Mouse (Mus musculus): ENCODE results near the gene Sh2d2a.
"Not testable (repeated sequence)": the region's sequence is repeated elsewhere in the genome, so short reads cannot be mapped to it uniquely, and the experiment has no call there.

The Sh2d2a gene

DNA sequence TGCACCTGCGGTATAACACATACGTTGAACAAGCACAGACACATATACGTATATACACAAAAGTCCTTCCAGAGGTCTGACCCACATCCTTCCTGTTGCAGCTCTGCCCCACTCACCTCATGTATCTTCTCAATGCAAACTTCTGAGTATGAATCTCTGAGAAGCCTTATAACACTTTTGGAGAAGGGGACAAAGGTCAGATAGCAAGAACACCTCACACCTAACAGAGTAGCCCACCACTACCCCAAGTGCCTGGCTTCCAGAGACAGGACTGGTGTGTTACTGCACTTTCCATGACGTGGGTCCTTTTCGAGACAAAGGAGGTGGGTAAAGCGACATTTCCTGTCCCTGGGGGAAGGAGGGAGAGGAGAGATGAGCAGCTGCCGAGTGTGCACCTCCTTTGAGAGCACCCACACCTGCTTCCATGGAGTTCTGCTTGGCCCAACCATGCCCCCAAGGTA, at the start of gene Sh2d2a:
Gene Sh2d2a, plus strand, starts transcription at position 106 of the 461 bp plus-strand sequence.
- in situ Hi-C loops (cut with MseI, MboI): no loop called here

DNA sequence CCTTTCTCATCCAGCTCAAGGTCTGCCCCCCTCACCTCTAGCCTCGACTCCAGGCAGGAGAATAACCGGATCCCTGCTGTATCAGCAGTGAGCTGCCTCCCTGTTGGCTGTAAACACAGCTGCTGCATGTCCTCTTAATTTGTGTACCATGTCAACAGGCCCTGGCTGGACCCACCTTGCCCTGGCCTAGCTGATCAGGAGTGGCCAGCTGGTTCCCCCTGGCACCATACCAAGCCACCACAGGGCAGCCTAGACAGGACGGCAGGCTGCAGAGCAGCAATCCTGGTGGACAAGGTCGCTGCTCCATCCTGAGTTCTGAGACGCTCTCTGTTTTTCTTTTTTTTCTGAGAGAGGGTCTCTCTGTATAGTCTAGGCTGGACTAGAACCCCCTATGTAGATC, 44.9 kb upstream of the Sh2d2a start:
- in situ Hi-C loops (cut with MseI, MboI): no loop called here

DNA sequence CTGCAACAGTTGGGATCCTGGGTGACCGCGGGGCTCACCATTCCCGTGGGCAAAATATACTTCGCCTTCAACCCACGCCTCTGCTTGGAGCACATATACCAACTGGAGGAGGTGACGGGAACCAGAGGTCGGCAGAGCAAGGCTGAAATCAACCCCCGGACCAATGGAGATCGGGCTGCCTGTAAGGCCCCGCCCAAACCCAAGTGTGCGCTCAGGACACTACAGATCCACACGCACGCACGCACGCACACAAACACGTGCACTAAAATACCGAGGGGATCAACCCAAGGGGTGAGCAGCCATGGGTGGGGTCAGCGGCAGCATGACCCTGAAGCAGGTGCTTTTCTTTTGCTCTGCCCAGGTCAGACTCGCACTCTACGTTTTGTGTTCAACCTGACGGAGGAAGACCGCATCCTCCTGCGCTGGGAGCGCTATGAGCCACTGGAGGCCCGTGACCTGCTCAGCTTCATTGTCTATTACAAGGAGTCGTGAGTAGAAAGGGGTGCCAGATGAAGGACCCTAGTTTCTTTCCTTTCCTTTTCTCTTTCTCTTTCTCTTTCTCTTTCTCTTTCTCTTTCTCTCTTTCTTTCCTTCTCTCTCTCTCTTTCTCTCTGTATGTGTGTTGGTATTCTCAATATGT, 42.4 kb upstream of the Sh2d2a start:
- in situ Hi-C loops (cut with MseI, MboI): no loop called here

DNA sequence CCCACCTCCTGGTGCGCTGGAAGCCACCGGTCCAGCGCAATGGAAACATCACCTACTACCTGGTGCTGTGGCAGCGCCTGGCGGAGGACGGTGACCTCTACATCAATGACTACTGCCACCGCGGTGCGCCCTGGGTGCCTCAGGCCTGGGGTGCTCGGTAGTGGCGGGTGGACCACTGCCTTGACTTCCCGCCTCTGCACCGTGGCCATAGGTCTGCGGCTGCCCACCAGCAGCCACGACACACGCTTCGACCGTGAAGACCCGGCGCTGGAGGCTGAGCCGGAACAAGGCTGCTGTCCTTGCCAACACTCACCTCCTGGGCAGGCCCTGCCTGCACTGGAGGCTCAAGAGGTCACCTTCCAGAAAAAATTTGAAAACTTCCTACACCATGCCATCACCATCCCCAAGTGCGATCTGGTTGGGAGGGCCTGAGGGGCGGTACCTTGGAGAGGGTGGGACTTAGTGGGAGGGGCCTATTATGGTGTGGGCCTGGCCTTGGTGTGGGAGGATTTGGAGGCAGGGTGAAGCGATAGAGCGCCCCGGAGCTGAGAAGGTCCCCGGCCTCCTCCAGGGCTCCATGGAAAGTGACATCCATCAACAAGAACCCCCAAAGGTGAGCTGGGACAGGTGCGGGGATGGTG, 37.1 kb upstream of the Sh2d2a start:
- in situ Hi-C loops (cut with MseI, MboI): no loop called here

DNA sequence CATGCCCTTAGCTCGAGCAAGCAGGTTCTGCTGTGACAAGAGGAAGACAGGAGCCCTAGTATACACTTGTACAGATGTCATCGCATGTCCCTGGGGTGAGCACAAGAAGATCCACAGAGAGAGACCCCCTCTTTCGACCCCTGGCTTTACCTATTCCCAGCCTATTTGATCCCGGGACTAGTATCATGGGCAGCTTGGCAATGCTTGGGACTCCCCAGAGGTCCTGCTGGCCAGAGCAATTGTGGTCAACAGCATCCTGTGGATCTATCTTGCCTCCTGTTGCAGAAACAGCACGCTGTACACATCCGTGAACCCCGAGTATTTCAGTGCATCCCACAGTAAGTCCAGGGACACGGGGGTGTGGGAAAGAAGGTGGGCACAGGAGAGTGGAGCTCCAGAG, 35.3 kb upstream of the Sh2d2a start:
- in situ Hi-C loops (cut with MseI, MboI): no loop called here

DNA sequence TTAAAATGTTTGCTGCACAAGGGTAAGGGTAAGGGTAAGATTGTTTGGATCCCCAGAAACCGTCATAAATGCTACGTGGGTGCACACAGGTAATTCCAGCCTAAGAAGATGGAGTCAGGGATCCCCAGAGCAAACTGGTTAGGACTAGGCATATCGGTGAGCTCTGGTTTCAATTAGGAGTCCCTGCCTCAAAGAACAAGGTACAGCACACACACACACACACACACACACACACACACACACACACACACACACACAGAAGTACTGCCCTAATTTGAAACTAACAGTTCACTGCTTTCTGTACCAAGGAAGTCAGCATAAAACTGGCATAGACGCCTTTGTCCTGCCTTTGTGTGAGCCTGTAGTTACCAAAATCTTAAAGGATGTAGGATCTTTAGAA, 34.1 kb upstream of the Sh2d2a start:
- in situ Hi-C loops (cut with MseI, MboI): no loop called here

DNA sequence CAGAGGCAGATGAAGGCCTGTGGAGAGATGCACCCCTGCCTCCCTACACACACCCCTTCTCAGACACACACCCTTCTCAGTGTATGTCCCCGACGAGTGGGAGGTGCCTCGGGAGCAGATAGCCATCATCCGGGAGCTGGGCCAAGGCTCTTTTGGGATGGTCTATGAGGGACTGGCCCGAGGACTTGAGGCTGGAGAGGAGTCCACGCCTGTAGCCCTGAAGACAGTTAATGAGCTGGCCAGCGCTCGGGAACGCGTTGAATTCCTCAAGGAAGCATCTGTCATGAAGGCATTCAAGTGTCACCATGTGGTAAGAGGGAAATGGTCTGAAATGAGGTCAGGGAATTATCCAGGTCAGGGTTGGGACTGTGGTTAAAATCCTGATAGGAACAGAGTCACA, 33.7 kb upstream of the Sh2d2a start:
- in situ Hi-C loops (cut with MseI, MboI): no loop called here

DNA sequence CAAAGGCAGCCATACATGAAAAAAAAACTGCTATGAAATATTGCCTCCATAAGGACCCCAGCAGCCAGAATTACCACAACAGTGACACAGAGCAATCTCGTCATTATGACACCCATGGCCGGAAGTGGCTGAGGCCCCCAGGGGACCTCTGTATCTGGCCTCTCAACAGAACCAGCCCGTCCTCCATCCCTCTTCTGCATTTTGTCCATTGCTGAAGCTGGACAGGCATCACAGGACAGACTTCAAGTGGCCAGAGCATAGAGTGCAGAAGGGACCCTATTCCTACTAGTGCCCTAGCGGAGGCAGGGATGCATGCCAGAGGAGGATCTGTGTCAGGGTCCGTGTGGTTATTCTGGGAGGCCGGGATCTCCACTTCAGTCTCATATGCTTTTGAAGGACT, 30.4 kb upstream of the Sh2d2a start:
- in situ Hi-C loops (cut with MseI, MboI): no loop called here

DNA sequence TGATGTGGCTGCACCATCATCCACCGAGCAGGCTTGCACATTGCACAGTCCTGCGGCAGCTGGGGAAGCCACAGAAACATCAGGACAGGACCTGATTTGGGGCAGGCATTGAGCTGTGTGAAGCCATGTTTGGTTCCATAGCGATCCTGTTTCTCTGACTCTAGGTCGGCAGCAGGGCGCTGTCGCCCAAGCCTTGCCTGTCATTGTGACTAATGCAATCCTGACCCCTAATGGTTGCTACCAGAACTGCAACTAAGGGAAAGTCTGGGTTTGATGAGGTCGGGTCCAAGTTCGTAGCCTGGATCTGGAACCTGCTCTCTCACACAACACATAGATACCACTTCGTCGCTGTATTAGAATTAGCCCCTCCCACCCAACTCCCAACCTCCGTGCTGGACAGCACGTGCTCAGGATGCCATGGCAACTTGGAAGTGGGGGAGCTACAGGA, 29.9 kb upstream of the Sh2d2a start:
- in situ Hi-C loops (cut with MseI, MboI): no loop called here

DNA sequence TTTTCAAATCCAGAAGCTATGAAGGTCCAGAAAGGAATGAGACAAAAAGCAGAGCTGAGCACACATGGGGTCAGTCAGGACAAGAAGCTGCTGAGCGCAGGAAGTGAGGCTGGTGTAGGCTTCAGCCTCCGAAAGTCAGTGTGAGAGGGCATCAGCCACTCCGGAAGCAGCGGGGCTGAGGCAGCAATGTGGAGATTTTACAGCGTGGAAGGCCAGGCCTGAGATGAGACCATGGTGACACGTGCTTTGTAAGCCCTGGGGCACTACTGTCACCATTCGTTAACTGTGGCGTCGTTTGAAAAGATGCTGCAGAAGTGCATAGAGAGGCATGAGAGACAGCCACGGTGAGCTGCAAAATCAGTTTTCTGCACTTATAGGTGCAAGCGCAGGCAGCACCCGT, 28.3 kb upstream of the Sh2d2a start:
- in situ Hi-C loops (cut with MseI, MboI): no loop called here

DNA sequence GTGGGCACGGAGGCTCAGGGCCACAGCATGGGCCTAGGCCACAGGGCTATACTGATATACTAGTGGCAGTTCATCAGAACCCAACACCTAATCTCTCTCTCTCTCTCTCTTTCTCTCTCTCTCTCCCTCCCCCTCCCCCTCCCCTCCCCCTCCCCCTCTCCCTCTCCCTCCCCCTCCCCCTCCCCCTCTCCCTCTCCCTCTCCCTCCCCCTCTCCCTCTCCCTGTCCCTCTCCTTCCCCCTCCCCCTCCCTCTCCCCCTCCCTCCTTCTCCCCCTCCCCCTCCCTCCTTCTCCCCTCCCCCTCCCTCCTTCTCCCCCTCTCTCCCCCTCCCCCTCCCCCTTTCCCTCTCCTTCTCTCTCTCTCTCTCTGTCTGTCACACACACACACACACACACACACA, 22.3 kb upstream of the Sh2d2a start, which contains the start of gene Pear1:
Gene Pear1, minus strand, starts transcription at position 101 of the 400 bp plus-strand sequence.
- in situ Hi-C loops (cut with MseI, MboI): not testable (repeated sequence)

DNA sequence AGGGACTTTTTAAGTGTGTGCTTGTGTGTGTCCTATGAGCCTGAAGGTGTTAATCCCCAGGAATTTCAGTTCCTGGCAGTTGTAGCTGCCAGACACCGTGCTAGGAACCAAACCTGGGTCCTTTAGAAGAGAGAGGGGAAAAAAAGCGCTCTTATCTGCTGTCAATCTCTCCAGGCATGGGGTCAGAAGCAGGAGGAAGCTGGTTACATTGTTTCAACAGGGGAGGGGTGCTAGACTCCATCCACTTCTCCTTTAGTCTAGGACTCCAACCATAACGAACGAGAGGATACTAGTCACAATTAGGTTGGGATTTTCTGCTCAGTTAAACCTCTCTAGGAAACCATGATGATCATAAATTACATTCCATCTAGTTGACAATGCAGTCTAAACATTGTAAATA, 18.1 kb upstream of the Sh2d2a start:
- in situ Hi-C loops (cut with MseI, MboI): no loop called here

DNA sequence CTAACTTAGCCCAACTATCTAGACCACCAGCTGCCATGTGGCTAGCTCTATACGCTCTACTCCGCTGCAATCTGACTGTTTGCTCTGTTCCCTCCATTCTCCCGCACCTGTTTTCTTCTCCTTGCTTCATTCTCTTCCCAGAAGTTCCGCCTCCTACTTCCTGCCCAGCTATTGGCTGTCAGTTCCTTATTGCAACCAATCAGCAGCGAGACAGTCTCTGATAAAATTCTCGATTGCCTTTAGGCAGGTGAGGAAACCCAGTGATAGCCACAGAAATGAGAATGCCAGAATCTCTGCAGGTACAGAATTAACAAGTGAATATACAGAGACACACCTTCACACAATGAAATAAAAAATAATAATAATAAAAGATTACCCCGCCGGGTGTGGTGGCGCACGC, 17.5 kb upstream of the Sh2d2a start:
- in situ Hi-C loops (cut with MseI, MboI): no loop called here

DNA sequence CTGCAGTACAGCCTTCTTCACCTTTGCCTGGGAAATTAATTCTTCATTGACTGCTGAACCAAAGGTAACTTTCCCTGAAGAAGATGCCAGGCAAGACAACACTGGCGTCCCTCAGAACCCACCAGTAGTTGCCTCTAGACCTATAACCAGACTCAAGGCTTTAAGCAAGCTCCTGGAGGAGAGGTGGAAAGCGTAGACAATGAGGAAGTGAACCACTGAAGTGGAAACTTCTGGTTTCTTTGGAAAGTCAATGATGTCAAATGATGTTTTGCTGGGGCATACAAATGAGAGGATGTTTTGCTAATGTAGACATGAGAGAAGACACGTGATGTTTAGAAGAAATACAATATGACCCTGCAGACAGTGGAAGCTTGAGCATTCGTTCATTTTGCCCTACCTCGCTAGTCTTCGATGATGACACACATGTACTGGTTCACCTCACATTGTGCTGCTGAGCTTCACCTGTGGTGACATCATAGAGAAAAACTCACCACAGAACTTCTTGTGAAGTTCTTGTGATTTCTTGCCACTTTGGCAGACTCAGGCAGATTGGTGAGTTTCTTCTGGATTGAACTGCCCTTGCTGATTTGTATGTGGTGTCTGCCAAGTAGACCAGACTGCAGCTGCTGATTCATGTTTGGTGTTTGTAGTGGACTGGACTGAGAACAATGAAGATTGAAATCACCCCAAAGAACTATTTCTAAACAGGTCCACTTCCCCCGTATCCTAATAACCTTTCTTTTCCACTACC, 14.3 kb upstream of the Sh2d2a start:
- in situ Hi-C loops (cut with MseI, MboI): loop anchor here in 1 of 2 experiments (10.0 kb wide), 1 partner anchor 57 kb away; no protein-coding TSS in a partner anchor

DNA sequence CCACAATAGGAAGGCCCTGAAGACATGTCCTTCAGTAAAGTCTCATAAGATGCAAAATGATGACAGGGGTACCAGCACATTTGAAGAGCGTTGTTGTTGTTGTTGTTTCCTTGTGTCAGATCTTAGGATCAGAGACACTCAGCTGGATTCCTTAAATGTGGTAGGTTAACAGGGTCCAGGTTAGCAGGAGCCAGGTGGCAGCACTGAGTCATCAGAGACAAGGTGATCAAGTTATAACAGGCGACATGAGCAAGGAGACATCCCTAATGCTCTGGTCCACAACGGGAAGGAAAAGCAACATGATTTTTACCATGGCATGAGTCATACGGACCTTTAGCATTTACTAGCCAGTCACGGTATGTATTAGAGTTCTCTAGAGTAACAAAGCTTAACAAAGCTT, 13.1 kb upstream of the Sh2d2a start:
- in situ Hi-C loops (cut with MseI, MboI): loop anchor here in 1 of 2 experiments (10.0 kb wide), 1 partner anchor 59 kb away; no protein-coding TSS in a partner anchor

DNA sequence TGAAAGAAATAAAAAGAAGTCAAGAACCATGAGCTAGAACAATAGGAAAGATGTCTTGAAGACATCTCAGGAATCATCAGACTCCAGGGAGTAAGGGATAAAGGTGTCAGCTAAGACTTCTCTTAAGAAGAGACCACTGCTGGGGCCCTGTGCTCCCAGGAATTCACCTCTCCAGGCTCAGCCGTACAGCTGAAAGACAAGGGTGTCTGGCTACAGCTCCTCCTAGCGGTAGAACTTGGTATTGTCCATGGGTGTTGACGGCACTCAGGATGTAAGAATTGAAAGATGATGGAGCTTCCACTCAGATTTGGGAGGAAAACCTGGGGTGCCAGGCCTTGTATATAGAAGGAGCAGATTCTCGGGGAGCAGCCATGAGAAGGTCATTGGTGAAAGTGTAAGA, 7.9 kb upstream of the Sh2d2a start:
- in situ Hi-C loops (cut with MseI, MboI): loop anchor here in 1 of 2 experiments (10.0 kb wide), 1 partner anchor 64 kb away; no protein-coding TSS in a partner anchor

DNA sequence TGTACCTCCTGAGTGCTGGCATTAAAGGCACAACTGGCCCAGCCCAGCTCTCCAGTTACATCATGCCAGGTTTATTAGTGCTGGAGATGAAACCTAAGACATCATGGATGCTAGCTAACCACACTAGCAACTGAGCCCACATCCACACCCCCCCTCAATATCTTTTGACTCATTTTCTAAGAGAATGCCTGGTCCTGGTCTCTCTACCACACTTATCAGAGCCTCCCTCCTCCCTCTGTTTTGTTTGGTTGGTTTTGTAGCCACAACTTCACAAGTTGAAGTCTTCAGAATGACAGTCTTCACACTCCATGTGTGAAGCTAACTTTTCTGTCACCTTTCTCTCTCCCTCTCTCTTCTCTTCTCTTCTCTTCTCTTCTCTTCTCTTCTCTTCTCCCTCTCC, 5.7 kb upstream of the Sh2d2a start:
- in situ Hi-C loops (cut with MseI, MboI): no loop called here

DNA sequence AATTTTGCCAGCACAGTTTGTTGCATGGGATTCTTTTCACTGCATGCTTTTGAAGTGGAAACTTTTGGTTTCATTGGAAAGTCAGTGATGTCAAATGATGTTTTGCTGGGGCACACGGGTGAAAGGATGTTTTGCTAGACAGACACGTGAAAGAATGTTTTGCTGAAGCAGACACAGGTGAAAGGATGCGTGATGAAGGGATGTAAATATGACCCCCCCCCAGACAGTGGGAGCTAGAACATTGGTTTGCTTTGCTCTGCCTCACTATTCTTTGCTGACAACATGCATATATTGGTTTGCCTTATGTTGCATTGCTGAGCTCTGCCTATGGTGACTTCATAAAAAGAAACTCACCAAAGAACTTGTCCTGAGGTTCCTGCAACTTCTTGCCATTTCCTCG, 1.6 kb upstream of the Sh2d2a start:
- in situ Hi-C loops (cut with MseI, MboI): no loop called here

DNA sequence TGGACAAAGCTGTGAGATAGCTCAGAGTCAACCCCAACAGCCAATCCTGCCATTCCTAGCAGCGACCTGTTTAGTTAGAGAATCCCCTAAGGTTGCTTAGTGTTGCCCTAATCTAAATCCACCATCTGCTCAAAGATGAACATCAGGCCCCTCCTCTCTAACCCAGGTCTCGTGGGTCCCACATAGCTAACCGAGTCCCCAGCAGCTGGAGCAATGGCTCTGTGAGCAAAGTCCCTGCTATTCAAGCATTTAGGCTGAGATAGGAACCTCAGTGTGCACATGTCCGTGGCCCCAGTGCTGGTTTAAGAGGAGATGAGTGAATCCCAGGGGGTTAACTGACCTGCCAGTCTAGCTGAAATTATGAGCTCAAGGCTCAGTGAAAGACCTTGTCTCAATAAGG, 369 bp upstream of the Sh2d2a start:
- in situ Hi-C loops (cut with MseI, MboI): no loop called here

DNA sequence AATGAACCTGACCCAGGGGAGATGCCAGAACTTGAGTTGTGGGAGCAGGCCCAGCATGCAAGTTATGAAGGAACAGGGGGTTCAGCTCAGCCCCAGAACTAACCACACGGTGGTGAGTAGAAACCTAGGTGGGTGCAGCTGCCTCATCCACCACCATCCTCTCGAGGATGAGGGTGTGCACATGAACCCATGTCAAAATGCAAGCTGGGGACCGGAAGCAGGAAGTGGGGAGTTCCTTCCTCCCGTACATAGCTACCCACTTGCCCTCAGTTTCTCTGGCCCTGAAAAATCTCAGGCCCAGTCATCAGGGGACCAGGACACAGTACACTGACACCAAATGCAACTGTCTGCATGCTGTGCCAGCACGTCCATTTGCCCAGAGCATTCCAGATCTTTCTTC, 1.1 kb downstream of the Sh2d2a start:
- in situ Hi-C loops (cut with MseI, MboI): no loop called here

DNA sequence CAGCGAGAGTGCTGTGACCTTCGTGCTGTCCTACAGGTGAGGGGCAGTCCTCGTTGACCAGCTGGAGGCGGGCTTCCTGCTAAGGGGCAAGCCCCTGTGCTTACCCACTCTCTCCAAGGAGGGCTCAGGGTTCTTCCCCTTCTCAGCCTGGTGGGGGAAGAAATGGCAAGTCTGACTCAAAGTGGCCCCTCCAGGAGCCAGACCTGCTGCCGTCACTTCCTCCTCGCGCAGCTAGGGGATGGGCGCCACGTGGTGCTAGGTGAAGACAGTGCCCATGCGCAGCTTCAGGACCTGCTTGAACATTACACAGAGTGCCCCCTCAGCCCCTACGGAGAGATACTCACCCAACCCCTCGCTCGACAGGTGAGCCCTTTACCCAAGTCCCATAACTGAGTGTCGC, 2.6 kb downstream of the Sh2d2a start:
- in situ Hi-C loops (cut with MseI, MboI): no loop called here

DNA sequence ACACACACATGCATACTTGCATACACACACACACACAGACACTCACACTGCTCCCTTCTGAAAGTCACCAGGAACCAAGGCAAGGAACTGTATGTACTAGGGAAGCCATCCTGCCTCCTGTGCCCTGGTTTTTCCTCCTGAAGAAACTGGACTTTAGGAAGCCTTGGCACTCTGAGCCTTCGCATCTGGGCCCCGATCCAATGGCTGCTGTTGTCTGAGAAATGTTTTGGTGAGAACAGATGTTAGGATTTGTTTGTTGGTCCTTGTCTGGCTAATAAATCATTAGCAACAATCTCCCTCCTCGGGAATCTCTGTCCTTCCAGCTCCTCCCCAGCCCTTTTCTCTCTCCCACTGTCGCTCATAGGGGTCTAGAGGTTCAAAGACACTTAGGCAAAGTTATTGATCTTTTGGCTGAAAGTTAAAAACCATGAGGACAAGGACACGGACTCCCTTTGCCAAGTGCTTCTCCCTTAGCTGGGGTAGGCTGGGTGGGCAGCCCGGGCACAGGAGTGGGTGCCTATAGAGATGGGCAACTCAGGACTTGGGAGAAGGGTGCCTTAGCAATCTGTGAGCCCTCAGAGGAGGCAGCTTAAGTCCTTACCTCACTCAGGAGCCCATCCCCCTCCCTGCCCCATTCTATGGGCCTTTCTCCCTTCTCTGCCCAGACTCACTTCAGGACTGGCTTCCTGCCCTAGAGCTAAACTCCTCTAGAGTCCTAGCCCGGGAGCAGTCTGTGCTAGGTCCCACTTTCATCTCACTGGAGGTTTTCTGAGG, 8.4 kb downstream of the Sh2d2a start:
- in situ Hi-C loops (cut with MseI, MboI): no loop called here
